Mouse (Mus musculus) MEL (cell line): ENCODE measurements around the gene Tgtp2. TPM values are rescaled to one million over a fixed set of nuclear protein-coding genes. Genes with fewer than 3 reads are reported as not detected.

ENCODE experiments used
- DNase-seq: peaks from one replicate; pipeline ENCODE4 v3.0.0; 2011; ENCODE audit warnings: low read depth, low spot score
- H3K27ac ChIP-seq: 2 replicates; pipeline ENCODE4 v1.5.1; 2012; ENCODE audit warnings: low read depth, mild to moderate bottlenecking, control low read depth, low read length, moderate library complexity; ENCODE audit not compliant: control insufficient read depth
- H3K27me3 ChIP-seq, 2 experiments: fragments of 150-350 bp in 1 of 2; sonication (generic) in 1 of 2; 2 replicates each; pipeline ENCODE4 v1.6.1; 2012; ENCODE audit warnings: low read length in 2 of 2, mild to moderate bottlenecking in 2 of 2, improper control_type of control experiment in 1 of 2, moderate library complexity in 1 of 2; ENCODE audit not compliant: insufficient read depth in 2 of 2, control insufficient read depth in 1 of 2
- H3K36me3 ChIP-seq, 2 experiments: 2 replicates each; pipeline ENCODE4 v1.6.1; 2012 to 2014; ENCODE audit warnings: low read length in 2 of 2, improper control_type of control experiment in 1 of 2, inconsistent platforms in 1 of 2, mild to moderate bottlenecking in 1 of 2; ENCODE audit not compliant: insufficient read depth in 2 of 2, control insufficient read depth in 1 of 2
- H3K4me1 ChIP-seq, 2 experiments: fragments of 150-350 bp in 1 of 2; sonication (generic) in 1 of 2; 2 replicates each; pipeline ENCODE4 v1.6.1; 2012; ENCODE audit warnings: low read length in 2 of 2, improper control_type of control experiment in 1 of 2, mild to moderate bottlenecking in 1 of 2; ENCODE audit not compliant: insufficient read depth in 2 of 2, control insufficient read depth in 1 of 2
- H3K4me3 ChIP-seq, 2 experiments: fragments of 150-350 bp in 1 of 2; sonication (generic) in 1 of 2; 2 replicates each; pipeline ENCODE4 v1.5.1; 2012; ENCODE audit warnings: low read depth in 2 of 2, low read length in 2 of 2, mild to moderate bottlenecking in 2 of 2, moderate library complexity in 2 of 2, control low read depth in 1 of 2, improper control_type of control experiment in 1 of 2; ENCODE audit not compliant: control insufficient read depth in 1 of 2, insufficient read depth in 1 of 2
- H3K79me2 ChIP-seq: 2 replicates; pipeline ENCODE4 v1.6.1; 2012; ENCODE audit warnings: mild to moderate bottlenecking, low read length, moderate library complexity; ENCODE audit not compliant: control insufficient read depth, poor library complexity, insufficient read depth
- H3K9ac ChIP-seq: 2 replicates; pipeline ENCODE4 v1.6.1; 2012; ENCODE audit warnings: low read depth, mild to moderate bottlenecking, control low read depth, low read length, moderate library complexity; ENCODE audit not compliant: control insufficient read depth, poor library complexity, severe bottlenecking
- H3K9me3 ChIP-seq: fragments of 150-350 bp; sonication (generic); replicated peaks from 2 replicates; pipeline ENCODE4 v1.6.1; 2012; ENCODE audit warnings: mild to moderate bottlenecking, low read length, improper control_type of control experiment, moderate library complexity; ENCODE audit not compliant: insufficient read depth
- BHLHE40 ChIP-seq: IDR thresholded peaks from 2 replicates; pipeline ENCODE4 v1.6.1; 2012; ENCODE audit warnings: low read depth, mild to moderate bottlenecking, inconsistent platforms, low read length, improper control_type of control experiment, borderline replicate concordance
- CHD1 ChIP-seq: IDR thresholded peaks from 2 replicates; pipeline ENCODE4 v1.6.1; 2012; ENCODE audit warnings: low read depth, mild to moderate bottlenecking, inconsistent platforms, low read length, improper control_type of control experiment
- CHD2 ChIP-seq: IDR thresholded peaks from 2 replicates; pipeline ENCODE4 v1.6.1; 2011; ENCODE audit warnings: low read length, improper control_type of control experiment
- CTCF ChIP-seq, 3 experiments: IDR thresholded peaks in 2 of 3; conservative IDR thresholded peaks in 1 of 3; 2 replicates each; pipeline ENCODE4 v1.5.1; 2011 to 2012; ENCODE audit warnings: low read length in 3 of 3, low read depth in 2 of 3, mild to moderate bottlenecking in 2 of 3, improper control_type of control experiment in 1 of 3, inconsistent platforms in 1 of 3, mixed read lengths in 1 of 3, moderate library complexity in 1 of 3; ENCODE audit not compliant: control insufficient read depth in 1 of 3, insufficient read depth in 1 of 3, poor library complexity in 1 of 3, severe bottlenecking in 1 of 3
- EP300 ChIP-seq, 2 experiments: IDR thresholded peaks; 2 replicates each; pipeline ENCODE4 v1.6.1; 2011; ENCODE audit warnings: improper control_type of control experiment in 2 of 2, low read length in 2 of 2, low read depth in 1 of 2, mild to moderate bottlenecking in 1 of 2
- ETS1 ChIP-seq: IDR thresholded peaks from 2 replicates; pipeline ENCODE4 v1.6.1; 2012; ENCODE audit warnings: low read depth, mild to moderate bottlenecking, inconsistent platforms, low read length, improper control_type of control experiment, moderate library complexity
- GABPA ChIP-seq: IDR thresholded peaks from 2 replicates; pipeline ENCODE4 v1.6.1; 2012; ENCODE audit warnings: low read depth, mild to moderate bottlenecking, inconsistent platforms, low read length, improper control_type of control experiment, moderate library complexity
- GATA1 ChIP-seq: IDR thresholded peaks from 2 replicates; pipeline ENCODE4 v1.6.1; 2011; ENCODE audit warnings: low read depth, low read length, improper control_type of control experiment
- HCFC1 ChIP-seq: IDR thresholded peaks from 2 replicates; pipeline ENCODE4 v1.6.1; 2012; ENCODE audit warnings: low read depth, mild to moderate bottlenecking, inconsistent platforms, low read length, improper control_type of control experiment, moderate library complexity
- JUND ChIP-seq: IDR thresholded peaks from 2 replicates; pipeline ENCODE4 v1.6.1; 2011; ENCODE audit warnings: low read depth, mild to moderate bottlenecking, improper control_type of control experiment, low read length
- KAT2A ChIP-seq: conservative IDR thresholded peaks from 2 replicates; pipeline ENCODE4 v1.6.1; 2012; ENCODE audit warnings: low read depth, low read length, improper control_type of control experiment, inconsistent platforms
- MAFK ChIP-seq: IDR thresholded peaks from 2 replicates; pipeline ENCODE4 v1.6.1; 2011; ENCODE audit warnings: low read depth, mild to moderate bottlenecking, low read length, improper control_type of control experiment, borderline replicate concordance
- MAX ChIP-seq: IDR thresholded peaks from 2 replicates; pipeline ENCODE4 v1.6.1; 2011; ENCODE audit warnings: low read length, improper control_type of control experiment
- MAZ ChIP-seq: IDR thresholded peaks from 2 replicates; pipeline ENCODE4 v1.6.1; 2012; ENCODE audit warnings: low read depth, mild to moderate bottlenecking, inconsistent platforms, low read length, improper control_type of control experiment
- MEF2A ChIP-seq: IDR thresholded peaks from 2 replicates; pipeline ENCODE4 v1.6.1; 2014; ENCODE audit warnings: low read depth, mild to moderate bottlenecking, inconsistent platforms, low read length, improper control_type of control experiment; ENCODE audit not compliant: poor library complexity, insufficient replicate concordance, severe bottlenecking; ENCODE audit errors: extremely low read depth
- MXI1 ChIP-seq: IDR thresholded peaks from 2 replicates; pipeline ENCODE4 v1.6.1; 2011; ENCODE audit warnings: mild to moderate bottlenecking, low read depth, low read length, improper control_type of control experiment
- MYB ChIP-seq: IDR thresholded peaks from 2 replicates; pipeline ENCODE4 v1.6.1; 2011; ENCODE audit warnings: mild to moderate bottlenecking, low read depth, low read length, improper control_type of control experiment
- MYC ChIP-seq: IDR thresholded peaks from 2 replicates; pipeline ENCODE4 v1.6.1; 2011; ENCODE audit warnings: low read depth, mild to moderate bottlenecking, low read length, improper control_type of control experiment, moderate library complexity
- NELFE ChIP-seq: IDR thresholded peaks from 2 replicates; pipeline ENCODE4 v1.6.1; 2011; ENCODE audit warnings: low read depth, low read length, improper control_type of control experiment
- NRF1 ChIP-seq: IDR thresholded peaks from 2 replicates; pipeline ENCODE4 v1.6.1; 2014; ENCODE audit warnings: low read depth, mild to moderate bottlenecking, inconsistent platforms, low read length, improper control_type of control experiment, moderate library complexity; ENCODE audit not compliant: poor library complexity, insufficient read depth, severe bottlenecking
- POLR2A ChIP-seq, 2 experiments: IDR thresholded peaks; 2 replicates each; pipeline ENCODE4 v1.6.1; 2011 to 2012; ENCODE audit warnings: low read length in 2 of 2, mild to moderate bottlenecking in 2 of 2, control low read depth in 1 of 2, improper control_type of control experiment in 1 of 2, low read depth in 1 of 2, moderate library complexity in 1 of 2; ENCODE audit not compliant: control insufficient read depth in 1 of 2, insufficient read depth in 1 of 2, poor library complexity in 1 of 2
- POLR2AphosphoS2 ChIP-seq: IDR thresholded peaks from 2 replicates; pipeline ENCODE4 v1.6.1; 2011; ENCODE audit warnings: low read length, improper control_type of control experiment
- RCOR1 ChIP-seq: IDR thresholded peaks from 2 replicates; pipeline ENCODE4 v1.6.1; 2012; ENCODE audit warnings: low read depth, mild to moderate bottlenecking, inconsistent platforms, low read length, improper control_type of control experiment
- SIN3A ChIP-seq: IDR thresholded peaks from 2 replicates; pipeline ENCODE4 v1.6.1; 2012; ENCODE audit warnings: low read length, improper control_type of control experiment, inconsistent platforms
- SMC3 ChIP-seq: IDR thresholded peaks from 2 replicates; pipeline ENCODE4 v1.6.1; 2011; ENCODE audit warnings: low read depth, low read length, improper control_type of control experiment
- TAL1 ChIP-seq: IDR thresholded peaks from 2 replicates; pipeline ENCODE4 v1.6.1; 2012; ENCODE audit warnings: mild to moderate bottlenecking, inconsistent platforms, low read length, moderate library complexity, mixed read lengths
- TBP ChIP-seq: IDR thresholded peaks from 2 replicates; pipeline ENCODE4 v1.8.0; 2011; ENCODE audit warnings: low read depth, low read length, improper control_type of control experiment
- TCF12 ChIP-seq: IDR thresholded peaks from 2 replicates; pipeline ENCODE4 v1.6.1; 2014; ENCODE audit warnings: low read depth, mild to moderate bottlenecking, inconsistent platforms, low read length, improper control_type of control experiment, moderate library complexity
- UBTF ChIP-seq: IDR thresholded peaks from 2 replicates; pipeline ENCODE4 v1.6.1; 2012; ENCODE audit warnings: low read depth, mild to moderate bottlenecking, inconsistent platforms, low read length, improper control_type of control experiment, moderate library complexity, borderline replicate concordance; ENCODE audit not compliant: insufficient read depth
- USF1 ChIP-seq: IDR thresholded peaks from 2 replicates; pipeline ENCODE4 v1.6.1; 2014; ENCODE audit warnings: low read depth, mild to moderate bottlenecking, inconsistent platforms, low read length, improper control_type of control experiment, moderate library complexity
- USF2 ChIP-seq, 2 experiments: IDR thresholded peaks; 2 replicates each; pipeline ENCODE4 v1.6.1; 2011 to 2012; ENCODE audit warnings: improper control_type of control experiment in 2 of 2, low read length in 2 of 2, borderline replicate concordance in 1 of 2, inconsistent platforms in 1 of 2, low read depth in 1 of 2, mild to moderate bottlenecking in 1 of 2; ENCODE audit not compliant: insufficient read depth in 1 of 2
- ZC3H11A ChIP-seq: IDR thresholded peaks from 2 replicates; pipeline ENCODE4 v1.6.1; 2012; ENCODE audit warnings: low read depth, mild to moderate bottlenecking, inconsistent platforms, low read length, improper control_type of control experiment
- ZMIZ1 ChIP-seq: IDR thresholded peaks from 2 replicates; pipeline ENCODE4 v1.6.1; 2012; ENCODE audit warnings: low read depth, mild to moderate bottlenecking, inconsistent platforms, low read length, improper control_type of control experiment, moderate library complexity
- ZNF384 ChIP-seq: IDR thresholded peaks from 2 replicates; pipeline ENCODE4 v1.6.1; 2012; ENCODE audit warnings: low read depth, mild to moderate bottlenecking, inconsistent platforms, low read length, improper control_type of control experiment
- polyA plus RNA-seq, 2 experiments: library from polyadenylated mRNA; stranded (reverse) in 1 of 2; unstranded in 1 of 2; fragments of >175 nt in 1 of 2; fragments of >200 nt in 1 of 2; gene quantifications; 2 replicates each; pipeline versions ENCODE4 v1.2.1 to v1.2.4; 2012; ENCODE audit warnings: low replicate concordance in 2 of 2, low read depth in 1 of 2; ENCODE audit not compliant: insufficient read length in 2 of 2, insufficient read depth in 1 of 2, missing spikeins in 1 of 2
- total RNA-seq: library from RNA; depleted of rRNA; stranded (reverse); fragments of 300-350 nt; gene quantifications from 2 replicates; pipeline ENCODE4 v1.2.3, GENCODE M21; 2012

The Tgtp2 gene
- total and polyA plus RNA-seq, 3 experiments, result 0.54 to 0.77 TPM; not detected in 1

GRCm38 (mm10) chr11:49083808-49084207 lies 19.8 kb upstream of the Tgtp2 start:
- Histone ChIP-seq H3K4me3 (peak overlapping the region; percentile 3 to 4; a peak in 3 of 4 replicates), H3K4me1 (peaks cover 56 to 71% of the 10 kb centered on the region in 2 experiments), H3K9ac (peak overlapping the region; percentile 59), H3K27me3 (no peaks in the 10 kb centered on the region), H3K79me2 (peaks cover 15% of the 10 kb centered on the region), H3K9me3 (no peaks in the 10 kb centered on the region), H3K27ac (peak overlapping the region; percentile 98), H3K36me3 (peaks cover 0 to 74% of the 10 kb centered on the region in 2 experiments; a peak in 3 of 4 replicates)
- peak; percentile 95 for DNase-seq
- TF ChIP-seq POLR2A (IDR thresholded peaks at IDR 0.05; ENCODE audit: control insufficient read depth in 1 of 2, insufficient read depth in 1 of 2, low read depth in 1 of 2, low read length in 2 of 2, poor library complexity in 1 of 2) (peak in 1 of 2 experiments; percentile 78; a peak in 2 of 4 replicates), CTCF (IDR thresholded peaks at IDR 0.05 in 2 of 3, conservative IDR thresholded peaks at IDR 0.05 in 1 of 3; ENCODE audit: control insufficient read depth in 1 of 3, insufficient read depth in 1 of 3, low read depth in 2 of 3, low read length in 3 of 3, poor library complexity in 1 of 3, severe bottlenecking in 1 of 3) (no peak), ZMIZ1 (peak; percentile 89), UBTF (no peak), MAFK (0 out of 2 replicates have a peak, but pooled peaks have one; percentile 58), GABPA (no peak), POLR2AphosphoS2 (peak; percentile 92; the same call in 1 of the 2 replicates), TAL1 (peak; percentile 67), KAT2A (peak; percentile 59), ZC3H11A (no peak), SMC3 (0 out of 2 replicates have a peak, but pooled peaks have one; percentile 5), MAZ (peak; percentile 82), ZNF384 (0 out of 2 replicates have a peak, but pooled peaks have one; percentile 20), RCOR1 (peak; percentile 92), TCF12 (peak; percentile 95), MEF2A (peak; percentile 62; the same call in 1 of the 2 replicates), MXI1 (peak; percentile 91; the same call in 1 of the 2 replicates), SIN3A (peak; percentile 98), NELFE (peak; percentile 45), JUND (peak; percentile 78; the same call in 1 of the 2 replicates), BHLHE40 (peak; percentile 48; the same call in 1 of the 2 replicates), EP300 (IDR thresholded peaks at IDR 0.05; ENCODE audit: low read depth in 1 of 2, low read length in 2 of 2) (peak; percentile 99 to 100), CHD2 (peak; percentile 44; the same call in 1 of the 2 replicates), MAX (peak; percentile 84), MYC (peak; percentile 90), USF2 (IDR thresholded peaks at IDR 0.05; ENCODE audit: borderline replicate concordance in 1 of 2, insufficient read depth in 1 of 2, low read depth in 1 of 2, low read length in 2 of 2) (no peak), NRF1 (no peak), CHD1 (no peak), USF1 (peak; percentile 36; the same call in 1 of the 2 replicates), GATA1 (peak; percentile 96), ETS1 (peak; percentile 97), HCFC1 (peak; percentile 45; the same call in 1 of the 2 replicates), TBP (peak; percentile 80), MYB (peak; percentile 100)
